Mouse (Mus musculus): ENCODE measurements around the gene Tnni1.

The Tnni1 gene

GRCm38 (mm10) chr1:135847139-135847562, 67.9 kb downstream of the Tnni1 start:
- peak; percentile 57 to 64 for DNase-seq

GRCm38 (mm10) chr1:135847611-135848351, 68.5 kb downstream of the Tnni1 start:
- DNase-seq = peak; percentile 43 to 55

- peak; percentile 62 to 65 for DNase-seq
Measured at GRCm38 (mm10) chr1:135850722-135851512, 71.7 kb downstream of the Tnni1 start.

- DNase-seq = no peak
Measured at GRCm38 (mm10) chr1:135852044-135852756, 73.0 kb downstream of the Tnni1 start.

- no peak for DNase-seq
Measured at GRCm38 (mm10) chr1:135853200-135853599, 74.0 kb downstream of the Tnni1 start.

- no peak for DNase-seq
Measured at GRCm38 (mm10) chr1:135854591-135855343, 75.5 kb downstream of the Tnni1 start.

- DNase-seq = no peak
Measured at GRCm38 (mm10) chr1:135855344-135855687, 76.1 kb downstream of the Tnni1 start.

- no peak for DNase-seq
Measured at GRCm38 (mm10) chr1:135856070-135856469, 76.8 kb downstream of the Tnni1 start.

GRCm38 (mm10) chr1:135857137-135857775, 78.0 kb downstream of the Tnni1 start:
- DNase-seq = no peak

- DNase-seq = no peak
Measured at GRCm38 (mm10) chr1:135858533-135858932, 79.3 kb downstream of the Tnni1 start.
